Mouse (Mus musculus): ENCODE results near the gene Cops4.

Gene Cops4

GRCm38 (mm10) chr5:100518049-100519026 is at the start of gene Cops4:
Gene Cops4 (plus strand): TSS chr5:100518309.
- DNase-seq (ENCODE audit: low read depth, low spot score): peak; percentile 99

- DNase-seq (ENCODE audit: low read depth, low spot score): no peak
These were observed 41.8 kb upstream of the Cops4 start for GRCm38 (mm10) chr5:100476328-100476727.

- no peak for DNase-seq (ENCODE audit: low read depth, low spot score)
These were observed 40.5 kb upstream of the Cops4 start for GRCm38 (mm10) chr5:100477604-100478003.

- DNase-seq (ENCODE audit: low read depth, low spot score): no peak
These were observed 34.5 kb upstream of the Cops4 start for GRCm38 (mm10) chr5:100483569-100483968.

GRCm38 (mm10) chr5:100487120-100487519 is 31.0 kb upstream of the Cops4 start:
- no peak for DNase-seq (ENCODE audit: low read depth, low spot score)

- DNase-seq (ENCODE audit: low read depth, low spot score): no peak
These were observed 29.9 kb upstream of the Cops4 start for GRCm38 (mm10) chr5:100488231-100488630.

- no peak for DNase-seq (ENCODE audit: low read depth, low spot score)
These were observed 28.8 kb upstream of the Cops4 start for GRCm38 (mm10) chr5:100489340-100489739.

GRCm38 (mm10) chr5:100491704-100492103 is 26.4 kb upstream of the Cops4 start:
- no peak for DNase-seq (ENCODE audit: low read depth, low spot score)

- peak; percentile 53 for DNase-seq (ENCODE audit: low read depth, low spot score)
These were observed 19.5 kb upstream of the Cops4 start for GRCm38 (mm10) chr5:100498436-100499180.

- DNase-seq (ENCODE audit: low read depth, low spot score): no peak
These were observed 18.9 kb upstream of the Cops4 start for GRCm38 (mm10) chr5:100499243-100499642.

- peak; percentile 35 for DNase-seq (ENCODE audit: low read depth, low spot score)
These were observed 18.2 kb upstream of the Cops4 start for GRCm38 (mm10) chr5:100499831-100500304.

GRCm38 (mm10) chr5:100500458-100500961 is 17.6 kb upstream of the Cops4 start, which contains the start of gene Lin54:
Gene Lin54 (minus strand): TSS chr5:100500639.
- DNase-seq (ENCODE audit: low read depth, low spot score): peak; percentile 92

GRCm38 (mm10) chr5:100501267-100501666 is 16.8 kb upstream of the Cops4 start:
- no peak for DNase-seq (ENCODE audit: low read depth, low spot score)

- DNase-seq (ENCODE audit: low read depth, low spot score): no peak
These were observed 8.9 kb upstream of the Cops4 start for GRCm38 (mm10) chr5:100509247-100509646.

- no peak for DNase-seq (ENCODE audit: low read depth, low spot score)
These were observed 5.5 kb upstream of the Cops4 start for GRCm38 (mm10) chr5:100512576-100512975.

- no peak for DNase-seq (ENCODE audit: low read depth, low spot score)
These were observed 910 bp downstream of the Cops4 start for GRCm38 (mm10) chr5:100519027-100519411.

- no peak for DNase-seq (ENCODE audit: low read depth, low spot score)
These were observed 2.1 kb downstream of the Cops4 start for GRCm38 (mm10) chr5:100520223-100520622.

- DNase-seq (ENCODE audit: low read depth, low spot score): no peak
These were observed 5.2 kb downstream of the Cops4 start for GRCm38 (mm10) chr5:100523331-100523730.

- no peak for DNase-seq (ENCODE audit: low read depth, low spot score)
These were observed 6.8 kb downstream of the Cops4 start for GRCm38 (mm10) chr5:100524921-100525320.

- no peak for DNase-seq (ENCODE audit: low read depth, low spot score)
These were observed 7.5 kb downstream of the Cops4 start for GRCm38 (mm10) chr5:100525620-100526019.

- DNase-seq (ENCODE audit: low read depth, low spot score): no peak
These were observed 8.1 kb downstream of the Cops4 start for GRCm38 (mm10) chr5:100526164-100526563.

GRCm38 (mm10) chr5:100535826-100536225 is 17.7 kb downstream of the Cops4 start:
- DNase-seq (ENCODE audit: low read depth, low spot score): no peak
